Mouse (Mus musculus) kidney, adult 2 months (tissue): Measurements from ENCODE around the gene Cpa5. TPM values are rescaled to one million over a fixed set of nuclear protein-coding genes. Genes with fewer than 3 reads are reported as not detected.

Experiments
- DNase-seq: peaks from one replicate; pipeline ENCODE4 v3.0.0; 2021
- H3K27ac ChIP-seq: fragments of 200-500 bp; 2 replicates; pipeline ENCODE4 v1.5.1; 2012; ENCODE audit warnings: low read depth, low read length, control low read depth, inconsistent platforms; ENCODE audit not compliant: insufficient read depth
- H3K27me3 ChIP-seq: fragments of 200-500 bp; replicated peaks from 2 replicates; pipeline ENCODE4 v1.6.1; 2012; ENCODE audit warnings: mild to moderate bottlenecking, moderate library complexity, low read length, inconsistent platforms; ENCODE audit not compliant: control insufficient read depth, insufficient read depth
- H3K36me3 ChIP-seq: fragments of 200-500 bp; 2 replicates; pipeline ENCODE4 v1.6.1; 2012; ENCODE audit warnings: mild to moderate bottlenecking, moderate library complexity, low read length, inconsistent platforms; ENCODE audit not compliant: control insufficient read depth, insufficient read depth
- H3K4me1 ChIP-seq: fragments of 200-500 bp; 2 replicates; pipeline ENCODE4 v1.6.1; 2011; ENCODE audit warnings: low read length; ENCODE audit not compliant: control insufficient read depth, insufficient read depth
- H3K4me3 ChIP-seq: fragments of 200-500 bp; 2 replicates; pipeline ENCODE4 v1.5.1; 2011; ENCODE audit warnings: mild to moderate bottlenecking, low read depth, low read length, control low read depth; ENCODE audit not compliant: insufficient read depth
- CTCF ChIP-seq: fragments of 200-500 bp; conservative IDR thresholded peaks from 2 replicates; pipeline ENCODE4 v1.5.1; 2011; ENCODE audit warnings: low read depth, mild to moderate bottlenecking, control low read depth, low read length, moderate library complexity, mixed read lengths; ENCODE audit not compliant: insufficient read depth, insufficient read length
- POLR2A ChIP-seq: fragments of 200-500 bp; IDR thresholded peaks from one replicate; pipeline ENCODE4 v1.6.1; 2011; ENCODE audit warnings: low read depth, low read length, control low read depth
- WGBS: fragments of 180-500 bp; shearing (Covaris S2); methylation state at CpG from one replicate; pipeline ENCODE4 v1.1.7; 2018; 5-methylcytosine and 5-hydroxymethylcytosine counted together
- polyA plus RNA-seq: library from polyadenylated mRNA; depleted of rRNA; stranded (reverse); fragments of >200 nt; gene quantifications from 2 replicates; pipeline ENCODE4 v1.2.3, GENCODE M21; 2012; rRNA removed

The Cpa5 gene
- polyA plus RNA-seq, 1 experiment, result not detected

DNA sequence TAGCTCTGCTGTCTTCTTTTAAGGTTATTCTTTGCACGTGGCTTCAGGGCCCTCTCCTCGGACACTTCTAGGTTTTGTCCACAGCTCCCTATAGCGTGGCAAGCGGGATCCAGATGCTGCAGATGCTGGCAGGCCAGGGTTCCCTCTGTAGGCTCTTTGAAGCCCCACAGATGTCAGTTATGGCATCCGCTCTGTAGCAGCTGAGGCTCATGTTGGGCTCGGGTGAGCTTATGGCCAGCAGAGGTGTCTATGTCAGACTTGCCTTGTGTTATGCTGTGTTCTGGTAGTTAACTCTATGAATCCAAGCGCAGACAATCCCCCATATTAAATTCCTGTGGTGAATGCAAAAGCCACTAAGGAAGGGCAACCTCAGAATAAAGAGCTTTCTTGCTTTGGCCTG, 69.6 kb downstream of the Cpa5 start:
- no peaks in the 10 kb centered on the region for H3K4me1 ChIP-seq
- H3K4me3 ChIP-seq, result no peak overlapping the region
- no peak for DNase-seq
- no peaks in the 10 kb centered on the region for H3K27me3 ChIP-seq
- no peak for TF ChIP-seq POLR2A
- no peak for TF ChIP-seq CTCF
- no peaks in the 10 kb centered on the region for H3K36me3 ChIP-seq
- WGBS, result 78% methylated on average over 7 of the region's 7 CpGs
- no peak overlapping the region for H3K27ac ChIP-seq

Other genes with a start within 250 kb of the Cpa5 start
- 11.0 and 12.0 TPM in 2 replicates for gene Zc3hc1, start 220.0 kb upstream of the Cpa5 start, polyA plus RNA-seq
- 34.0 and 42.7 TPM in 2 replicates for gene Klhdc10, start 209.1 kb upstream of the Cpa5 start, polyA plus RNA-seq
- 27.3 and 35.2 TPM in 2 replicates for gene Tmem209, start 101.2 kb upstream of the Cpa5 start, polyA plus RNA-seq
- gene Ssmem1, start 101.2 kb upstream of the Cpa5 start, polyA plus RNA-seq, result 0.09 TPM in 1 of 2 replicates, not detected in the other
- 0.14 TPM in 1 of 2 replicates, not detected in the other for gene Cpa2, start 69.4 kb upstream of the Cpa5 start, polyA plus RNA-seq
- not detected in 2 replicates for gene Cpa4, start 42.6 kb upstream of the Cpa5 start, polyA plus RNA-seq
- 0.11 TPM in 1 of 2 replicates, not detected in the other for gene Cpa1, start 28.2 kb downstream of the Cpa5 start, polyA plus RNA-seq
- gene Cep41, start 82.7 kb downstream of the Cpa5 start, polyA plus RNA-seq, result 2.6 and 2.9 TPM in 2 replicates
- gene Mest, start 112.5 kb downstream of the Cpa5 start, polyA plus RNA-seq, result 8.4 and 16.5 TPM in 2 replicates